ENCODE assay signal across 22 mouse cellular contexts in the genomic region with DNA sequence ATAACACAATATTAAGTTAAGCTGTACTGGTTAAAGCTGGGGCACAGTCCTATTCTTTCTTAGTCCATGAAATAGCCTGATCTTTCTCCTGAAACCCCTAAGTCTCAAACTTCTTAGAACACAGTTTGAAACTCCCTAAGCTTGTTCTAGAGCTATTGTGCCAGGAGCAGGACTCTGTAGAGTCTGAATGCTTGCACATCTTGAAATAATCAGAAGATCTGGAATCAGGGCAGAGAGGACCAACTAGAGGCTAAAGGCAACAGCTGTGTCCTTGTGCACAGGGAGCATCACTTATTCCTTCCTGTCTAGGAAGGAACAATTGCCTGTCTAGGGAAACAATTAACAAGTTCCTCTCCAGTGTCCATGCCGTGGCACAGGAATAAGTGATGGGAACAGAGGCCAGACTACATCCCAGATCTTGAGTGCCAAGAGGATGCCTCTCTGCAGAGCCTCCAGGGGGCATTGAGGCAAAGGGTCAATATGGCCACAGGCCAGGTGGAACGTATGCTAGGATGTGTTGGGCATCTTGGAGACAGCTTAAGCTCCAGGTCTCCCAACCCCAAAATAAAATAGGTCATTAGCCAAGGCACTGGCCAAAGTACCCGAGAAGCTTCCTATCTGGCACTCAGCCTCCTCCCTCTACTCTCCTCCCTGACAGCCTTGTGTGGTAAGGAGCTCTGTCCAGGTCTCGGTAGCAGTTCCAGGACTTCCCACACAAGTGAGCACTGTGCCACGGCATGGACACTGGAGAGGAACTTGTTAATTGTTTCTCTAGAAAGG. TPM values are rescaled to one million over a fixed set of nuclear protein-coding genes. Genes with fewer than 3 reads are reported as not detected.
DNase-seq lines count a peak whose midpoint lies in the region; ATAC-seq and TF ChIP-seq lines count a peak whose summit lies in the region.
"Had no signal": no experiment of that assay in that cellular context is flagged by ENCODE, and none has a peak within 500 bp of the region (broad histone marks: within the 10 kb centered on the region; RNA-seq: fewer than 3 reads in every experiment).

No protein-coding gene starts in this region.

- H3K27ac ChIP-seq in midbrain, embryonic 11.5 days (ENCODE audit: low read depth, low read length) = no peak overlapping the region
- no peak overlapping the region for H3K27ac ChIP-seq in midbrain, postnatal 0 days (ENCODE audit: low read depth, low read length)
- H3K27ac ChIP-seq: forebrain, embryonic 10.5 days; hindbrain, postnatal 0 days; liver, embryonic 13.5 days; neural tube, embryonic 12.5 days had no signal

- no peak for DNase-seq in cerebellum, postnatal 4 days (ENCODE audit: low spot score in 2 of 2)
- peak; percentile 64 for DNase-seq in midbrain, embryonic 11.5 days (ENCODE audit: low spot score, missing footprints)
- DNase-seq in midbrain, postnatal 0 days (ENCODE audit: low spot score) = no peak
- DNase-seq in cerebellum, postnatal 14 days = peak; percentile 25 to 45
- DNase-seq in embryo, embryonic 10.5 days (ENCODE audit: low spot score) = no peak
- no peak for DNase-seq in MN1 (ENCODE audit: low spot score)
- DNase-seq: adrenal gland, postnatal 14 days; kidney, postnatal 4 days; layer of hippocampus, adult 9-11 months; liver, embryonic 13.5 days; lung, adult 2 months; lung, postnatal 14 days; right cerebral cortex, postnatal 25 days; thymus, postnatal 25 days had no signal

- 0 out of 2 replicates have a peak, but pooled peaks have one; percentile 41 for ATAC-seq in cerebellum, adult (ENCODE audit: insufficient number of reproducible peaks, low FRiP score, low TSS enrichment)
- ATAC-seq in midbrain, embryonic 11.5 days (ENCODE audit: low FRiP score) = no peak
- ATAC-seq in midbrain, postnatal 0 days (ENCODE audit: low FRiP score) = no peak
- ATAC-seq: forebrain, embryonic 16.5 days; intestine, postnatal 0 days; midbrain, embryonic 13.5 days had no signal

- WGBS in midbrain, embryonic 11.5 days = 90% methylated on average over 5 of the region's 5 CpGs
- WGBS in midbrain, postnatal 0 days = 86% methylated on average over 5 of the region's 5 CpGs

- no peak overlapping the region for H3K4me2 ChIP-seq in midbrain, embryonic 11.5 days
- H3K4me2 ChIP-seq in midbrain, postnatal 0 days (ENCODE audit: low read depth, low read length, poor library complexity, severe bottlenecking) = no peak overlapping the region
- H3K4me2 ChIP-seq: liver, embryonic 13.5 days; midbrain, embryonic 13.5 days; neural tube, embryonic 12.5 days had no signal

- H3K36me3 ChIP-seq in midbrain, embryonic 11.5 days (ENCODE audit: control insufficient read depth, insufficient read depth, low read length) = no peaks in the 10 kb centered on the region; the same call in 1 of the 2 replicates
- H3K36me3 ChIP-seq in midbrain, postnatal 0 days (ENCODE audit: insufficient read depth, low read length) = peaks cover 8% of the 10 kb centered on the region

- H3K4me3 ChIP-seq in midbrain, embryonic 11.5 days (ENCODE audit: low read depth, low read length) = no peak overlapping the region
- H3K4me3 ChIP-seq in midbrain, postnatal 0 days (ENCODE audit: low read depth, low read length) = no peak overlapping the region
- H3K4me3 ChIP-seq: forebrain, embryonic 10.5 days; heart, embryonic 10.5 days; liver, embryonic 13.5 days; midbrain, embryonic 13.5 days; neural tube, embryonic 12.5 days had no signal

- H3K9ac ChIP-seq in midbrain, embryonic 11.5 days (ENCODE audit: low read length) = no peak overlapping the region
- no peak overlapping the region for H3K9ac ChIP-seq in midbrain, postnatal 0 days (replicated peaks; ENCODE audit: low read length, poor library complexity, severe bottlenecking)
- H3K9ac ChIP-seq: liver, embryonic 13.5 days; midbrain, embryonic 13.5 days; neural tube, embryonic 12.5 days had no signal

- H3K4me1 ChIP-seq in midbrain, embryonic 11.5 days (ENCODE audit: control insufficient read depth, insufficient read depth, low read length) = peaks cover 19% of the 10 kb centered on the region
- H3K4me1 ChIP-seq in midbrain, postnatal 0 days (ENCODE audit: insufficient read depth, low read length) = peaks cover 16% of the 10 kb centered on the region; the same call in 1 of the 2 replicates

- no peak for TF ChIP-seq CTCF in midbrain, postnatal 0 days (IDR thresholded peaks at IDR 0.05)

- no peaks in the 10 kb centered on the region for H3K9me3 ChIP-seq in midbrain, embryonic 11.5 days (ENCODE audit: control insufficient read depth, low read length)
- H3K9me3 ChIP-seq in midbrain, postnatal 0 days (ENCODE audit: low read length) = no peaks in the 10 kb centered on the region
- H3K9me3 ChIP-seq: forebrain, embryonic 10.5 days; heart, embryonic 10.5 days; liver, embryonic 13.5 days; midbrain, embryonic 13.5 days; neural tube, embryonic 12.5 days had no signal

- H3K27me3 ChIP-seq in midbrain, embryonic 11.5 days (ENCODE audit: control insufficient read depth, insufficient read depth, low read length) = no peaks in the 10 kb centered on the region
- no peaks in the 10 kb centered on the region for H3K27me3 ChIP-seq in midbrain, postnatal 0 days (ENCODE audit: insufficient read depth, low read length)
- H3K27me3 ChIP-seq: liver, embryonic 13.5 days; midbrain, embryonic 13.5 days; neural tube, embryonic 12.5 days had no signal

RNA-seq across cellular contexts. Expression of a gene that starts 56.9 kb away (rescaled TPM):
- polyA plus RNA-seq in midbrain, embryonic 11.5 days (2014; fragmentation: Nextera tagmentation; extraction: Ambion mirVana) = 121 and 132 TPM in 2 replicates
- 275 and 291 TPM in 2 replicates for total RNA-seq in midbrain, postnatal 0 days (2014; rRNA removed)
- polyA plus RNA-seq in midbrain, postnatal 0 days (2015; fragmentation: Nextera tagmentation; extraction: Ambion mirVana) = 323 and 326 TPM in 2 replicates

Comparison
In these comparisons a context has a peak if more than half of its experiments do, and no peak if none do; other contexts are left out.
1. DNase-seq: peak in midbrain, embryonic 11.5 days (single experiment) and cerebellum, postnatal 14 days (2 of 2); none in cerebellum, postnatal 4 days (0 of 2), midbrain, postnatal 0 days (single experiment), embryo, embryonic 10.5 days (single experiment) and MN1 (single experiment).